ENCODE assay signal across 8 mouse cellular contexts in genomic region chr6:100705366-100705811, GRCm38 (mm10). TPM values are rescaled to one million over a fixed set of nuclear protein-coding genes. Genes with fewer than 3 reads are reported as not detected.
DNase-seq lines count a peak whose midpoint lies in the region; ATAC-seq and TF ChIP-seq lines count a peak whose summit lies in the region.

No protein-coding gene starts in this region.

- peak overlapping the region; percentile 61; the same call in 1 of the 2 replicates for H3K4me3 ChIP-seq in liver, embryonic 11.5 days (ENCODE audit: low read depth, low read length)
- H3K4me3 ChIP-seq in embryonic fibroblast, embryonic 13.5 days (ENCODE audit: insufficient read depth, low read length) = peak overlapping the region; percentile 84
- H3K4me3 ChIP-seq in neural tube, embryonic 14.5 days (ENCODE audit: low read depth, low read length) = peak overlapping the region; percentile 64

- H3K9me3 ChIP-seq in liver, embryonic 11.5 days (ENCODE audit: control insufficient read depth, low read length) = no peaks in the 10 kb centered on the region
- no peaks in the 10 kb centered on the region for H3K9me3 ChIP-seq in neural tube, embryonic 14.5 days (ENCODE audit: control insufficient read depth, low read length)

- 3% methylated on average over 15 of the region's 15 CpGs for WGBS in liver, embryonic 11.5 days
- 3% methylated on average over 15 of the region's 15 CpGs for WGBS in neural tube, embryonic 14.5 days

- no peak; the same call in 1 of the 2 replicates for TF ChIP-seq POLR2A in embryonic fibroblast, embryonic 13.5 days (IDR thresholded peaks at IDR 0.05; ENCODE audit: low read depth, low read length)

- no peak for ATAC-seq in liver, embryonic 11.5 days (replicated peaks; ENCODE audit: low FRiP score)
- ATAC-seq in neural tube, embryonic 14.5 days (ENCODE audit: low read depth) = no peak

- H3K4me2 ChIP-seq in liver, embryonic 11.5 days = peak overlapping the region; percentile 85
- peak overlapping the region; percentile 96 for H3K4me2 ChIP-seq in neural tube, embryonic 14.5 days (ENCODE audit: low read depth, low read length)

- peaks cover 39% of the 10 kb centered on the region for H3K27me3 ChIP-seq in liver, embryonic 11.5 days (replicated peaks; ENCODE audit: control insufficient read depth, insufficient read depth, low read length)
- H3K27me3 ChIP-seq in neural tube, embryonic 14.5 days (ENCODE audit: control insufficient read depth, insufficient read depth, low read length) = peaks cover 13% of the 10 kb centered on the region

- DNase-seq in liver, embryonic 11.5 days (ENCODE audit: low spot score) = peak; percentile 42
- no peak for DNase-seq in liver
- DNase-seq in kidney, postnatal 14 days = peak; percentile 10
- DNase-seq in adrenal gland, postnatal 10 days = no peak
- DNase-seq in adrenal gland, postnatal 36 days = no peak
- DNase-seq in right cerebral cortex, postnatal 14 days = no peak

- H3K27ac ChIP-seq in liver, embryonic 11.5 days (ENCODE audit: low read depth, low read length) = no peak overlapping the region
- H3K27ac ChIP-seq in embryonic fibroblast, embryonic 13.5 days (ENCODE audit: insufficient read depth, low read length) = peak overlapping the region; percentile 35
- no peak overlapping the region for H3K27ac ChIP-seq in neural tube, embryonic 14.5 days (ENCODE audit: low read depth, low read length)

- no peak overlapping the region for H3K9ac ChIP-seq in liver, embryonic 11.5 days (ENCODE audit: low read depth, low read length)
- H3K9ac ChIP-seq in neural tube, embryonic 14.5 days (replicated peaks; ENCODE audit: low read depth, low read length) = no peak overlapping the region

- H3K4me1 ChIP-seq in liver, embryonic 11.5 days (replicated peaks; ENCODE audit: control insufficient read depth, insufficient read depth, low read length) = no peaks in the 10 kb centered on the region
- H3K4me1 ChIP-seq in embryonic fibroblast, embryonic 13.5 days (ENCODE audit: control insufficient read depth, insufficient read depth, low read length) = peaks cover 17% of the 10 kb centered on the region
- H3K4me1 ChIP-seq in neural tube, embryonic 14.5 days (ENCODE audit: control insufficient read depth, insufficient read depth, low read length) = 0 out of 2 replicates have a peak, but pooled peaks cover 3% of the 10 kb centered on the region

- H3K36me3 ChIP-seq in liver, embryonic 11.5 days (ENCODE audit: control insufficient read depth, insufficient read depth, low read length) = no peaks in the 10 kb centered on the region
- H3K36me3 ChIP-seq in neural tube, embryonic 14.5 days (ENCODE audit: control insufficient read depth, insufficient read depth, low read length) = no peaks in the 10 kb centered on the region

- TF ChIP-seq CTCF in embryonic fibroblast, embryonic 13.5 days (IDR thresholded peaks at IDR 0.05; ENCODE audit: borderline replicate concordance, insufficient read depth, low read length) = no peak

RNA-seq across cellular contexts. Expression of gene Gxylt2, which starts 0.9 kb away (rescaled TPM):
- 0.84 and 0.96 TPM in 2 replicates for polyA plus RNA-seq in liver, embryonic 11.5 days (2014; fragmentation: Nextera tagmentation; extraction: Ambion mirVana)
- 36.4 and 73.4 TPM in 2 replicates for polyA plus RNA-seq in embryonic fibroblast, embryonic 13.5 days (2011; ENCODE audit: insufficient read length, low read depth, missing spikeins)
- polyA plus RNA-seq in neural tube, embryonic 14.5 days (2014; fragmentation: Nextera tagmentation; extraction: Ambion mirVana) = 0.88 and 2.8 TPM in 2 replicates
- total RNA-seq in adrenal gland, postnatal 10 days (2021) = 1 to 10 TPM; 1.9 to 3.3 TPM
- under 1 TPM; 0.69 to 0.83 TPM for total RNA-seq in adrenal gland, postnatal 36 days (2021)

RNA-seq across cellular contexts. Expression of gene Shq1, which starts 34.4 kb away (rescaled TPM):
- polyA plus RNA-seq in liver, embryonic 11.5 days (2014; fragmentation: Nextera tagmentation; extraction: Ambion mirVana) = 23.6 and 28.6 TPM in 2 replicates
- 6.3 and 6.5 TPM in 2 replicates for polyA plus RNA-seq in embryonic fibroblast, embryonic 13.5 days (2011; ENCODE audit: insufficient read length, low read depth, missing spikeins)
- 6.5 and 6.8 TPM in 2 replicates for polyA plus RNA-seq in neural tube, embryonic 14.5 days (2014; fragmentation: Nextera tagmentation; extraction: Ambion mirVana)
- total RNA-seq in adrenal gland, postnatal 10 days (2021) = 1 to 10 TPM; 9.0 to 9.4 TPM
- total RNA-seq in adrenal gland, postnatal 36 days (2021) = 10 to 100 TPM; 10.3 to 11.4 TPM

Comparison
In these comparisons a context has a peak if more than half of its experiments do, and no peak if none do; other contexts are left out.
1. DNase-seq: peak in liver, embryonic 11.5 days (single experiment) and kidney, postnatal 14 days (single experiment); none in liver (single experiment), adrenal gland, postnatal 10 days (single experiment), adrenal gland, postnatal 36 days (0 of 2) and right cerebral cortex, postnatal 14 days (single experiment).
2. Peak in every context shown above with its lines, with median percentiles within 50 percentile points of each other: H3K4me3 ChIP-seq.